Mouse (Mus musculus): ENCODE measurements around the gene Wdr24.

The Wdr24 gene

DNA sequence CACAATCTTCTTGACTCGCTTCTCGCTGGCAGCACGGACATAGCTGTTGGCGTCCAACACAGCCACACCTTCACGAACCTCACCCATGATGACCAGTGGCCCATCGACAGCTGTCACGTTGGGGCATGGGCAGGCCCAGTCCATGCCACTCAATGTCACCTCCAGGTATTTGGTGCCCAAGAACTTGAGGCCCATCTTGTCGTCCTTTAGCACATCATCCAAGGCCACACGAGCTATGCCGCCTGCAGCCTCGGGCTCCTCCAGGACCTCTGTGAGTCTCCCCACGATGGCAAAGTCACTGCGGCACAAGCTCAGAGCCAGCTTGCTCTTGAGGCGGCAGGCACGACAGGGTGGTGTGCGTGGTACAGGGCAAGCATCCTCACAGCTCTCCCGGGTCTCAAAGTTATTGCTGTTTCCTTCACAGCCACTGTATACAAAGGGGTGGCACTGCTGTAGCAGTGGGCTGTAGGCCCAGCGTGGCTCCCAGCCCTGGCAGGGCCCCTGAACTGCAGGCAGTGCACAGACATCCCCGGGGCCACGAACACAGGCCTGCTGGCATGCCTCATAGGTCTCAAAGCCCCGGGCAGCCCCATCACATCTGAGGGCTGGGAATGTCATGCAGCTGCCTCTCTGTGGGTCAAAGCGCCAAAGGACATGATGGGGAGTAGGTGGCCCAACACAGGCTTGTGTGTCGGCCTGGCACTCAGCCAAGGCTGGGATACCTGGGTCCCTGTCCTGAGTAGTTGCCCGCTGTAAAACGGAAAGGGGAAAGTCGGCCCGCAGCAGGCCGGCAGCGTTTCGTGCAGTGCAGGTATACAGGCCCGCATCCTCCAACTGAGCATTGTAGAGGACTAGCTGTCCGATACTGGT, 54.5 kb downstream of the Wdr24 start:
- no peak for DNase-seq (ENCODE audit: extremely low spot score)

Data from embryo, embryonic 9.5 days (tissue).